ENCODE assay signal across 10 mouse cellular contexts in the genomic region with DNA sequence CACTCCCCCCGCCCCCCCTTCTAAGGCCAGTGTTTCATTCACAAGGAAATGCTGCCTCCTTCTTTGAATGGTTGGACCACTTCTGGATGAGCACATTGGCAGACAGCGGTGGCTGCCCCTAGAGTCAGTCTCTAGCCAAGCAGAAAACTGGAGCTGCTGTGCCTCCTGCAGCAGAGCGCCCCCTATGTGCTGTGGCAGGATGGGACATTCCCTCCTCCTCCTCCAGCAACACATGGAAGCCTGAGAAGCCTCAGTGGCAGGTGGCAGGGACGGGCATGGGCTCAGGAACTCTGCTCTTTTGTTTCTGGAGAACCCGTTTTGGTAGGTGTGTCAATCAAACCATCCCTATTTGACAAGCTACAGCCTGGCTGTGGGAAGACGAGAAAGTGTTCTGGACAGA. TPM values are rescaled to one million over a fixed set of nuclear protein-coding genes. Genes with fewer than 3 reads are reported as not detected.
DNase-seq lines count a peak whose midpoint lies in the region; ATAC-seq and TF ChIP-seq lines count a peak whose summit lies in the region.
"Had no signal": no experiment of that assay in that cellular context is flagged by ENCODE, and none has a peak within 500 bp of the region (broad histone marks: within the 10 kb centered on the region; RNA-seq: fewer than 3 reads in every experiment).

No protein-coding gene starts in this region.

- ATAC-seq in forebrain, postnatal 0 days = no peak
- no peak for ATAC-seq in forebrain, embryonic 11.5 days (replicated peaks; ENCODE audit: low FRiP score)
- no peak for ATAC-seq in megakaryocyte, adult 5-6 weeks (ENCODE audit: poor library complexity, severe bottlenecking)

- TF ChIP-seq CTCF in forebrain, postnatal 0 days (IDR thresholded peaks at IDR 0.05; ENCODE audit: low read depth) = peak; percentile 61
- TF ChIP-seq CTCF in cortical plate, adult 2 months (IDR thresholded peaks at IDR 0.05; ENCODE audit: extremely low read depth, insufficient read depth, low read length) = peak; percentile 54

- DNase-seq in forebrain, postnatal 0 days = no peak
- DNase-seq in forebrain, embryonic 11.5 days (ENCODE audit: low spot score) = no peak
- peak; percentile 11 for DNase-seq in splenic B cell, adult 2 months (ENCODE audit: low read depth, low spot score)
- DNase-seq in gastrocnemius, adult 18-20 months (ENCODE audit: low spot score) = no peak
- DNase-seq in right cerebral cortex, postnatal 25 days = no peak

- TF ChIP-seq POLR2A in cortical plate, adult 2 months (IDR thresholded peaks at IDR 0.05; ENCODE audit: extremely low read depth, insufficient read depth, low read length) = no peak

- no peaks in the 10 kb centered on the region for H3K36me3 ChIP-seq in forebrain, postnatal 0 days (ENCODE audit: insufficient read depth)
- H3K36me3 ChIP-seq in forebrain, embryonic 11.5 days (ENCODE audit: control insufficient read depth, insufficient read depth, low read length) = no peaks in the 10 kb centered on the region
- peaks cover 69% of the 10 kb centered on the region for H3K36me3 ChIP-seq in megakaryocyte, embryonic 14.5 days (replicated peaks; ENCODE audit: low read length)
- no peaks in the 10 kb centered on the region for H3K36me3 ChIP-seq in splenic B cell, adult 2 months (ENCODE audit: control insufficient read depth, insufficient read depth, low read length, poor library complexity, severe bottlenecking)
- H3K36me3 ChIP-seq: neural tube, embryonic 12.5 days had no signal

- H3K4me1 ChIP-seq in forebrain, postnatal 0 days (ENCODE audit: insufficient read depth) = peaks cover 19% of the 10 kb centered on the region
- 0 out of 2 replicates have a peak, but pooled peaks cover 11% of the 10 kb centered on the region for H3K4me1 ChIP-seq in forebrain, embryonic 11.5 days (replicated peaks; ENCODE audit: control insufficient read depth, insufficient read depth, low read length)
- H3K4me1 ChIP-seq in megakaryocyte, embryonic 14.5 days = peaks cover 99% of the 10 kb centered on the region
- H3K4me1 ChIP-seq in cortical plate, adult 2 months (ENCODE audit: control insufficient read depth, insufficient read depth, low read length) = peaks cover 32% of the 10 kb centered on the region

- no peak overlapping the region for H3K9ac ChIP-seq in forebrain, postnatal 0 days
- no peak overlapping the region for H3K9ac ChIP-seq in forebrain, embryonic 11.5 days (ENCODE audit: low read length)
- H3K9ac ChIP-seq: neural tube, embryonic 12.5 days had no signal

- no peak overlapping the region for H3K4me2 ChIP-seq in forebrain, postnatal 0 days (ENCODE audit: low read depth)
- no peak overlapping the region for H3K4me2 ChIP-seq in forebrain, embryonic 11.5 days (ENCODE audit: low read depth, low read length, severe bottlenecking)
- H3K4me2 ChIP-seq: neural tube, embryonic 12.5 days had no signal

- no peak overlapping the region for H3K27ac ChIP-seq in forebrain, postnatal 0 days (ENCODE audit: low read depth, low read length)
- H3K27ac ChIP-seq in forebrain, embryonic 11.5 days (ENCODE audit: low read depth, low read length) = no peak overlapping the region
- peak overlapping the region; percentile 24 for H3K27ac ChIP-seq in cortical plate, adult 2 months (ENCODE audit: insufficient read depth, low read length)
- H3K27ac ChIP-seq: neural tube, embryonic 12.5 days had no signal

- WGBS in forebrain, postnatal 0 days = 66% methylated on average over 6 of the region's 6 CpGs
- 59% methylated on average over 6 of the region's 6 CpGs for WGBS in forebrain, embryonic 11.5 days

- H3K4me3 ChIP-seq in forebrain, postnatal 0 days (ENCODE audit: low read depth, low read length) = no peak overlapping the region
- no peak overlapping the region for H3K4me3 ChIP-seq in forebrain, embryonic 11.5 days (ENCODE audit: low read depth, low read length)
- H3K4me3 ChIP-seq in megakaryocyte, embryonic 14.5 days (replicated peaks) = peak overlapping the region; percentile 34
- H3K4me3 ChIP-seq in cortical plate, adult 2 months (ENCODE audit: insufficient read depth, low read length) = no peak overlapping the region
- H3K4me3 ChIP-seq: neural tube, embryonic 12.5 days had no signal

- H3K27me3 ChIP-seq in forebrain, postnatal 0 days (ENCODE audit: insufficient read depth, low read length) = no peaks in the 10 kb centered on the region
- H3K27me3 ChIP-seq in forebrain, embryonic 11.5 days (ENCODE audit: control insufficient read depth, insufficient read depth, low read length) = no peaks in the 10 kb centered on the region
- H3K27me3 ChIP-seq in megakaryocyte, embryonic 14.5 days (replicated peaks) = no peaks in the 10 kb centered on the region
- no peaks in the 10 kb centered on the region for H3K27me3 ChIP-seq in splenic B cell, adult 2 months (ENCODE audit: control insufficient read depth, insufficient read depth, low read length, poor library complexity, severe bottlenecking)
- H3K27me3 ChIP-seq: neural tube, embryonic 12.5 days had no signal

- no peaks in the 10 kb centered on the region for H3K9me3 ChIP-seq in forebrain, postnatal 0 days (ENCODE audit: low read length)
- H3K9me3 ChIP-seq in forebrain, embryonic 11.5 days (ENCODE audit: control insufficient read depth, low read length) = no peaks in the 10 kb centered on the region
- H3K9me3 ChIP-seq in megakaryocyte, embryonic 14.5 days = no peaks in the 10 kb centered on the region
- H3K9me3 ChIP-seq: neural tube, embryonic 12.5 days had no signal

RNA-seq across cellular contexts. Expression of gene Sept8, which starts 5.8 kb away (rescaled TPM):
- 37.2 and 40.9 TPM in 2 replicates for total RNA-seq in forebrain, postnatal 0 days (2014; rRNA removed)
- 13.5 and 18.2 TPM in 2 replicates for polyA plus RNA-seq in forebrain, postnatal 0 days (2015; fragmentation: Nextera tagmentation; extraction: Ambion mirVana)
- 22.5 and 24.4 TPM in 2 replicates for polyA plus RNA-seq in forebrain, embryonic 11.5 days (2014; fragmentation: Nextera tagmentation; extraction: Ambion mirVana)
- polyA plus RNA-seq in megakaryocyte, embryonic 14.5 days (2012; ENCODE audit: insufficient read depth, low replicate concordance) = 13.7 and 26.6 TPM in 2 replicates
- 9.0 and 9.5 TPM in 2 replicates for total RNA-seq in megakaryocyte, adult 5-6 weeks (2015)
- total RNA-seq in megakaryocyte, adult 5-6 weeks (2017) = 6.1 and 10.1 TPM in 2 replicates
- 379 TPM in 2 replicates for polyA plus RNA-seq in cortical plate, adult 2 months (2012; rRNA removed)
- total RNA-seq in gastrocnemius, adult 18-20 months (2021) = 10 to 100 TPM in 1 of 2 experiments, 1 to 10 TPM in 1; 8.4 to 10.3 TPM

RNA-seq across cellular contexts. Expression of gene Kif3a, which starts 42.3 kb away (rescaled TPM):
- total RNA-seq in forebrain, postnatal 0 days (2014; rRNA removed) = 103 and 118 TPM in 2 replicates
- polyA plus RNA-seq in forebrain, postnatal 0 days (2015; fragmentation: Nextera tagmentation; extraction: Ambion mirVana) = 241 and 330 TPM in 2 replicates
- polyA plus RNA-seq in forebrain, embryonic 11.5 days (2014; fragmentation: Nextera tagmentation; extraction: Ambion mirVana) = 78.6 and 85.6 TPM in 2 replicates
- 1.6 and 5.8 TPM in 2 replicates for polyA plus RNA-seq in megakaryocyte, embryonic 14.5 days (2012; ENCODE audit: insufficient read depth, low replicate concordance)
- 2.5 and 4.1 TPM in 2 replicates for total RNA-seq in megakaryocyte, adult 5-6 weeks (2015)
- total RNA-seq in megakaryocyte, adult 5-6 weeks (2017) = 3.3 and 5.0 TPM in 2 replicates
- 98.7 and 107 TPM in 2 replicates for polyA plus RNA-seq in cortical plate, adult 2 months (2012; rRNA removed)
- total RNA-seq in gastrocnemius, adult 18-20 months (2021) = 1 to 10 TPM; 4.5 to 5.0 TPM

RNA-seq across cellular contexts. Expression of gene Sowaha, which starts 44.8 kb away (rescaled TPM):
- 13.2 and 13.5 TPM in 2 replicates for total RNA-seq in forebrain, postnatal 0 days (2014; rRNA removed)
- 5.0 and 7.9 TPM in 2 replicates for polyA plus RNA-seq in forebrain, postnatal 0 days (2015; fragmentation: Nextera tagmentation; extraction: Ambion mirVana)
- polyA plus RNA-seq in forebrain, embryonic 11.5 days (2014; fragmentation: Nextera tagmentation; extraction: Ambion mirVana) = 0.76 and 0.77 TPM in 2 replicates
- polyA plus RNA-seq in megakaryocyte, embryonic 14.5 days (2012; ENCODE audit: insufficient read depth, low replicate concordance) = not detected in 2 replicates
- not detected in 2 replicates for total RNA-seq in megakaryocyte, adult 5-6 weeks (2015)
- total RNA-seq in megakaryocyte, adult 5-6 weeks (2017) = not detected in 2 replicates
- 54.0 and 56.1 TPM in 2 replicates for polyA plus RNA-seq in cortical plate, adult 2 months (2012; rRNA removed)
- under 1 TPM; 0.07 TPM for total RNA-seq in gastrocnemius, adult 18-20 months (2021)

RNA-seq across cellular contexts. Expression of gene Gm9945, which starts 44.9 kb away (rescaled TPM):
- not detected in 2 replicates for total RNA-seq in forebrain, postnatal 0 days (2014; rRNA removed)
- polyA plus RNA-seq in forebrain, postnatal 0 days (2015; fragmentation: Nextera tagmentation; extraction: Ambion mirVana) = 0.15 and 0.28 TPM in 2 replicates
- not detected in 2 replicates for polyA plus RNA-seq in forebrain, embryonic 11.5 days (2014; fragmentation: Nextera tagmentation; extraction: Ambion mirVana)
- not detected in 2 replicates for polyA plus RNA-seq in megakaryocyte, embryonic 14.5 days (2012; ENCODE audit: insufficient read depth, low replicate concordance)
- not detected in 2 replicates for total RNA-seq in megakaryocyte, adult 5-6 weeks (2015)
- total RNA-seq in megakaryocyte, adult 5-6 weeks (2017) = not detected in 2 replicates
- polyA plus RNA-seq in cortical plate, adult 2 months (2012; rRNA removed) = 0.48 and 0.81 TPM in 2 replicates
- not detected for total RNA-seq in gastrocnemius, adult 18-20 months (2021)
- polyA plus RNA-seq: neural tube, embryonic 12.5 days had no signal

RNA-seq across cellular contexts. Expression of gene Gm9837, which starts 54.6 kb away (rescaled TPM):
- total RNA-seq in forebrain, postnatal 0 days (2014; rRNA removed) = 1.7 TPM in 1 of 2 replicates, not detected in the other
- not detected in 2 replicates for polyA plus RNA-seq in forebrain, postnatal 0 days (2015; fragmentation: Nextera tagmentation; extraction: Ambion mirVana)
- polyA plus RNA-seq in forebrain, embryonic 11.5 days (2014; fragmentation: Nextera tagmentation; extraction: Ambion mirVana) = not detected in 2 replicates
- not detected in 2 replicates for polyA plus RNA-seq in megakaryocyte, embryonic 14.5 days (2012; ENCODE audit: insufficient read depth, low replicate concordance)
- total RNA-seq in megakaryocyte, adult 5-6 weeks (2015) = not detected in 2 replicates
- not detected in 2 replicates for total RNA-seq in megakaryocyte, adult 5-6 weeks (2017)
- not detected in 2 replicates for polyA plus RNA-seq in cortical plate, adult 2 months (2012; rRNA removed)
- total RNA-seq in gastrocnemius, adult 18-20 months (2021) = not detected
- polyA plus RNA-seq: frontal cortex, adult 2 months; neural tube, embryonic 12.5 days had no signal

Comparison
In these comparisons a context has a peak if more than half of its experiments do, and no peak if none do; other contexts are left out.
1. RNA of gene Sept8, which starts 5.8 kb away (polyA plus RNA-seq): 379 TPM in cortical plate, adult 2 months; 13.7 to 26.6 TPM in megakaryocyte, embryonic 14.5 days, 22.5 to 24.4 TPM in forebrain, embryonic 11.5 days and 13.5 to 18.2 TPM in forebrain, postnatal 0 days; every median in the first group is over 10 times any median in the second.
2. RNA of gene Kif3a, which starts 42.3 kb away (polyA plus RNA-seq): 241 to 330 TPM in forebrain, postnatal 0 days, 98.7 to 107 TPM in cortical plate, adult 2 months and 78.6 to 85.6 TPM in forebrain, embryonic 11.5 days; 1.6 to 5.8 TPM in megakaryocyte, embryonic 14.5 days; every median in the first group is over 10 times any median in the second.